8 mouse cellular contexts compared by ENCODE assay signal in genomic region chrX:142305010-142305868, GRCm38 (mm10). TPM values are rescaled to one million over a fixed set of nuclear protein-coding genes. Genes with fewer than 3 reads are reported as not detected.
A peak's percentile ranks its signal among the peaks of the same experiment; 100 is the strongest.
DNase-seq lines count a peak whose midpoint lies in the region; ATAC-seq and TF ChIP-seq lines count a peak whose summit lies in the region.
"Had no signal": no experiment of that assay in that cellular context is flagged by ENCODE, and none has a peak within 500 bp of the region (broad histone marks: within the 10 kb centered on the region; RNA-seq: fewer than 3 reads in every experiment).

No protein-coding gene starts in this region.

- no peaks in the 10 kb centered on the region for H3K4me1 ChIP-seq in lung, embryonic 15.5 days
- H3K4me1 ChIP-seq in embryonic facial prominence, embryonic 13.5 days, result no peaks in the 10 kb centered on the region
- no peaks in the 10 kb centered on the region for H3K4me1 ChIP-seq in hindbrain, postnatal 0 days (ENCODE audit: insufficient read depth, low read length)
- peaks cover 12% of the 10 kb centered on the region; the same call in 1 of the 2 replicates for H3K4me1 ChIP-seq in midbrain, embryonic 13.5 days (replicated peaks)

- no peak overlapping the region; the same call in 1 of the 2 replicates for H3K9ac ChIP-seq in lung, embryonic 15.5 days
- peak overlapping the region; percentile 58 for H3K9ac ChIP-seq in embryonic facial prominence, embryonic 13.5 days
- 0 out of 2 replicates have a peak overlapping the region, but pooled peaks have one; percentile 9 for H3K9ac ChIP-seq in hindbrain, postnatal 0 days (replicated peaks; ENCODE audit: low read length)
- H3K9ac ChIP-seq in midbrain, embryonic 13.5 days (replicated peaks), result peak overlapping the region; percentile 55; the same call in 1 of the 2 replicates

- no peaks in the 10 kb centered on the region for H3K9me3 ChIP-seq in lung, embryonic 15.5 days
- H3K9me3 ChIP-seq in embryonic facial prominence, embryonic 13.5 days, result no peaks in the 10 kb centered on the region
- H3K9me3 ChIP-seq in hindbrain, postnatal 0 days (ENCODE audit: low read length), result no peaks in the 10 kb centered on the region
- H3K9me3 ChIP-seq in midbrain, embryonic 13.5 days, result no peaks in the 10 kb centered on the region

- H3K27me3 ChIP-seq in lung, embryonic 15.5 days, result peaks cover 24% of the 10 kb centered on the region; the same call in 1 of the 2 replicates
- peaks cover 53% of the 10 kb centered on the region for H3K27me3 ChIP-seq in embryonic facial prominence, embryonic 13.5 days
- H3K27me3 ChIP-seq in hindbrain, postnatal 0 days (ENCODE audit: insufficient read depth, low read length), result no peaks in the 10 kb centered on the region
- H3K27me3 ChIP-seq in midbrain, embryonic 13.5 days, result peaks cover 55% of the 10 kb centered on the region

- H3K27ac ChIP-seq in lung, embryonic 15.5 days, result no peak overlapping the region
- no peak overlapping the region for H3K27ac ChIP-seq in embryonic facial prominence, embryonic 13.5 days
- peak overlapping the region; percentile 72; the same call in 1 of the 2 replicates for H3K27ac ChIP-seq in hindbrain, postnatal 0 days
- H3K27ac ChIP-seq in midbrain, embryonic 13.5 days, result peak overlapping the region; percentile 39; the same call in 1 of the 2 replicates
- H3K27ac ChIP-seq: left cerebral cortex, adult 2 months had no signal

- H3K4me2 ChIP-seq in lung, embryonic 15.5 days, result peak overlapping the region; percentile 59
- peak overlapping the region; percentile 60 for H3K4me2 ChIP-seq in embryonic facial prominence, embryonic 13.5 days
- peak overlapping the region; percentile 44 for H3K4me2 ChIP-seq in hindbrain, postnatal 0 days (ENCODE audit: low read depth, low read length)
- H3K4me2 ChIP-seq in midbrain, embryonic 13.5 days (replicated peaks), result peak overlapping the region; percentile 51

- no peak for TF ChIP-seq CTCF in hindbrain, postnatal 0 days (IDR thresholded peaks at IDR 0.05; ENCODE audit: low read depth)

- H3K36me3 ChIP-seq in lung, embryonic 15.5 days, result no peaks in the 10 kb centered on the region
- H3K36me3 ChIP-seq in embryonic facial prominence, embryonic 13.5 days, result no peaks in the 10 kb centered on the region
- H3K36me3 ChIP-seq in hindbrain, postnatal 0 days (ENCODE audit: insufficient read depth, low read length), result no peaks in the 10 kb centered on the region
- no peaks in the 10 kb centered on the region for H3K36me3 ChIP-seq in midbrain, embryonic 13.5 days

- ATAC-seq in lung, embryonic 15.5 days (ENCODE audit: borderline replicate concordance, extremely low read depth, low FRiP score, low TSS enrichment), result peak; percentile 63
- ATAC-seq in embryonic facial prominence, embryonic 13.5 days (ENCODE audit: insufficient number of reproducible peaks, insufficient read depth, low FRiP score, low TSS enrichment, low read depth), result no peak
- ATAC-seq in hindbrain, postnatal 0 days, result peak; percentile 92
- ATAC-seq in midbrain, embryonic 13.5 days, result peak; percentile 90
- ATAC-seq in activated CD4-positive, CD25-positive, alpha-beta regulatory T cell, adult 4 months, result no peak

- 36% methylated on average over 35 of the region's 35 CpGs for WGBS in lung, embryonic 15.5 days
- WGBS in embryonic facial prominence, embryonic 13.5 days, result 39% methylated on average over 35 of the region's 35 CpGs
- 32% methylated on average over 35 of the region's 35 CpGs for WGBS in hindbrain, postnatal 0 days
- 39% methylated on average over 35 of the region's 35 CpGs for WGBS in midbrain, embryonic 13.5 days

- no peak for DNase-seq in lung, postnatal 25 days (ENCODE audit: low spot score)
- peak; percentile 80 for DNase-seq in hindbrain, postnatal 0 days (ENCODE audit: low spot score)
- DNase-seq in right cerebral cortex, adult 2 months (ENCODE audit: low spot score in 2 of 2), result no peak

- H3K4me3 ChIP-seq in lung, embryonic 15.5 days, result peak overlapping the region; percentile 29
- H3K4me3 ChIP-seq in embryonic facial prominence, embryonic 13.5 days, result peak overlapping the region; percentile 30
- H3K4me3 ChIP-seq in hindbrain, postnatal 0 days (ENCODE audit: low read length), result no peak overlapping the region
- H3K4me3 ChIP-seq in midbrain, embryonic 13.5 days (replicated peaks), result peak overlapping the region; percentile 27
- H3K4me3 ChIP-seq: left cerebral cortex, adult 2 months had no signal

RNA-seq across cellular contexts. Expression of gene Kcne1l, which starts 0.9 kb away (rescaled TPM):
- 27.5 and 27.7 TPM in 2 replicates for polyA plus RNA-seq in lung, embryonic 15.5 days (2015; fragmentation: Nextera tagmentation; extraction: Ambion mirVana)
- 17.4 and 17.9 TPM in 2 replicates for polyA plus RNA-seq in embryonic facial prominence, embryonic 13.5 days (2015; fragmentation: Nextera tagmentation; extraction: Ambion mirVana)
- total RNA-seq in hindbrain, postnatal 0 days (2014; rRNA removed), result 97.3 and 108 TPM in 2 replicates
- polyA plus RNA-seq in hindbrain, postnatal 0 days (2015; fragmentation: Nextera tagmentation; extraction: Ambion mirVana), result 68.9 and 76.8 TPM in 2 replicates
- 21.9 and 22.5 TPM in 2 replicates for polyA plus RNA-seq in midbrain, embryonic 13.5 days (2015; fragmentation: Nextera tagmentation; extraction: Ambion mirVana)
- polyA plus RNA-seq in activated CD4-positive, CD25-positive, alpha-beta regulatory T cell, adult 4 months (2017; shearing (Covaris generic)), result not detected

Comparison
In these comparisons a context has a peak if more than half of its experiments do, and no peak if none do; other contexts are left out.
1. ATAC-seq: peak in lung, embryonic 15.5 days (single experiment), hindbrain, postnatal 0 days (single experiment) and midbrain, embryonic 13.5 days (single experiment); none in embryonic facial prominence, embryonic 13.5 days (single experiment) and activated CD4-positive, CD25-positive, alpha-beta regulatory T cell, adult 4 months (single experiment).
2. H3K27ac ChIP-seq: peak in hindbrain, postnatal 0 days (single experiment) and midbrain, embryonic 13.5 days (single experiment); none in lung, embryonic 15.5 days (single experiment) and embryonic facial prominence, embryonic 13.5 days (single experiment).
3. RNA of gene Kcne1l, which starts 0.9 kb away (polyA plus RNA-seq): 68.9 to 76.8 TPM in hindbrain, postnatal 0 days, 27.5 to 27.7 TPM in lung, embryonic 15.5 days, 21.9 to 22.5 TPM in midbrain, embryonic 13.5 days and 17.4 to 17.9 TPM in embryonic facial prominence, embryonic 13.5 days; not detected in activated CD4-positive, CD25-positive, alpha-beta regulatory T cell, adult 4 months; every median in the first group is over 10 times any median in the second.
4. Peak in every context shown above with its lines, with median percentiles within 50 percentile points of each other: H3K4me2 ChIP-seq.